Mouse (Mus musculus) olfactory bulb, adult 2 months (tissue): ENCODE measurements around the gene Prss33.

ENCODE experiments used
- CTCF ChIP-seq: fragments of 200-500 bp; IDR thresholded peaks from 2 replicates; pipeline ENCODE4 v1.5.1; 2012; ENCODE audit warnings: low read depth, mild to moderate bottlenecking, low read length, moderate library complexity; ENCODE audit not compliant: insufficient read depth
- POLR2A ChIP-seq: fragments of 200-500 bp; IDR thresholded peaks from 2 replicates; pipeline ENCODE4 v1.6.1; 2012; ENCODE audit warnings: mild to moderate bottlenecking, low read depth, low read length, moderate library complexity; ENCODE audit not compliant: insufficient read depth

DNA sequence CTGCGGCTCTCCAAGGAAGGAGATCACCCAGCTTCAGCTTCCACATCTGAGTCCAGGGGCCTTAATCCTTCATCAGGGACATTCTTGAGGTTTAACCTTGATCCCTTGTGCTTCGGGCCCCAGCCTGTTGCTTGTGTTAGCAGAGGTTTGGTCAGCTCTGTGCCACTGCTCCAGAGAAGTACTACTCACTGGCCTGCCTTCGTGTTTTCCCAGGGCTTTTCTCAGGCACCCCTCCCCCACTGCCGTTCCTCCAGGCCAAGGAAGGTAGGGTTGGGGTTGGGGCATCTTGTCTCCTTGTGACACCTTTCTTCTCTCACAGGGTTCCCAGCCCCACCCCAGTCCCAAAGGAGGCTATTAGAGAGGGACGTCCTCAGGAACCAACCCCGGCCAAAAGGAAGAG lies 13.8 kb downstream of the Prss33 start:
- no peak for TF ChIP-seq CTCF
- TF ChIP-seq POLR2A: no peak
